Mouse (Mus musculus) B cell, adult (primary cell): ENCODE measurements around the gene Ccnl2. TPM values are rescaled to one million over a fixed set of nuclear protein-coding genes. Genes with fewer than 3 reads are reported as not detected.

Source experiments
- total RNA-seq: library from RNA; stranded (reverse); gene quantifications from 4 replicates; pipeline ENCODE4 v1.2.4, GENCODE M21; 2023; ENCODE audit not compliant: inconsistent age

Gene Ccnl2
- 212 to 234 TPM (median 221 TPM) in 4 replicates for total RNA-seq

GRCm38 (mm10) chr4:155811929-155812664 is at the start of gene Ccnl2:
Gene Ccnl2, plus strand, starts transcription at chr4:155812489.

GRCm38 (mm10) chr4:155774280-155774754 is 38.0 kb upstream of the Ccnl2 start, which contains the start of gene Vwa1:
Gene Vwa1, minus strand, starts transcription at chr4:155774698.

DNA sequence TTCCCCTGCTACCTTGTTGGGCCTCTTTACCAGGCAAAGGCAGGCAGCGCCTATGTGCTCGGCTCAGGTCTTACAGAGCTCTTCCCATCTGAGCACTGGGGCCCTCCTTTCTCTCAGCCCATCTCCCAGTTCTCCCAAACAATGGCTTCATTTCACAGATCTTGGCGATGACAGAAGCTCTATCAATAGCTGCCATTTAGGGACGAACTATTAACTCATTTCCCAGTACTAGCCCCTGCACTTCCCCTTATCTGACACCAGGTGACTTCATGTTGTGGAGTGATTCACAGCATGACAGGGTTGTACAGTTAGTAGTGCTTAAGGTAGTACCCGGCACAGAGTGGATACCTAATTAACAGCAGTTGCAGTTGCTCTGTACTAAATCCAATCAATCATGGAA is 26.5 kb upstream of the Ccnl2 start, which contains the start of gene Tmem88b:
Gene Tmem88b, minus strand, starts transcription at position 56 of the 400 bp plus-strand sequence.

GRCm38 (mm10) chr4:155790021-155790489 is 22.2 kb upstream of the Ccnl2 start, which contains the start of gene Ankrd65:
Gene Ankrd65, plus strand, starts transcription at chr4:155790439.

DNA sequence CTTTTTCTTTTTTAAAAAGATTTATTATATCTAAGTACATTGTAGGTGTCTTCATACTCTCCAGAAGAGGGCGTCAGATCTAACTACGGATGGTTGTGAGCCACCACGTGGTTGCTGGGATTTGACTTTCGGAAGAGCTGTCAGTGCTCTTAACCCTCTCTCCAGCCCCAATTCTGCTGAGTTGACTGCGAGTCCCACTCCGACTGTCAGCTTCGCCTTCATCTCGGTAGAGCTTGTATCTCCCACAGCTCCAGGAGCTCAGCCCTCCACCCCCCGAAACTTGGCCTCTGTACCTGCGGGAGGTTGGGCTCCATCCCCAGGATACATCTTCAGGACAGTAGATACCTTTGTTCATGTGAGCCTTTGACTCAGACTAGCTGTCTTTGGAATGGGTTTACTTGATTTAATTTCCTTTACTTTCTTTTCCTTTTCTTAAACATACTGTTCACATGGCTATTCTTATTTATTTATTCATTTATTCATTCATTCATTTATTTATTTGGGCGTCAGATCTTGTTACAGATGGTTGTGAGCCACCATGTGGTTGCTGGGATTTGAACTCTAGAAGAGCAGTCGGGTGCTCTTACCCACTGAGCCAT is 9.4 kb upstream of the Ccnl2 start, which contains the start of gene Mrpl20:
Gene Mrpl20, plus strand, starts transcription at position 138 of the 599 bp plus-strand sequence.

DNA sequence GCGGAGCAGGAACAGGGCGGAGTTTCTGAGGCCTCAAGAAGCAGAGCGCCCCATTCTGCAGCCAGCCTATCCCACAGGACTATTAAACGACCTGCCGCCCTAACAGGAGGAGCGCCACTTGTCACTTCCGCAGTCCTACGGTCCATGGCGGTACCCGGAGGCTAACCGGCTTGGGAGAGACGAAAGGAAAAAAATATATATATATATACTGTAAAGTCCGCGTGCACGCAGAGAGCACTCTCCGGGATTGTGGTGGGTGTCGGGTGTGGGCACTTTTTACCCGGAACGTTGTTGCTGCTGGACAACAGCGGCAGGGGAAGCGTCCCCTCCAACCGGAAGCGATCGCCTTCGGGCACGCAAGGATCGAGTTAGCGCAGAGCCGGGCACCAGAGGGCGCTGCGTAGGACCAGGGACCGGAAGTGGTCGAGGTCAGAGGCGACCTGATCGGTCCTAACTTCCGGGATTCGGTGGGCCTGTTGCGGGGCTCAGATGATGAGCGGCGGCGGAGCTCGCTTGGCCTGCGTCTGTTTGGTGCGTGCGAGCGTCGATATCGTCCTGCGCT is 19.0 kb downstream of the Ccnl2 start, which contains the start of gene Aurkaip1:
Gene Aurkaip1, plus strand, starts transcription at position 68 of the 562 bp plus-strand sequence.

DNA sequence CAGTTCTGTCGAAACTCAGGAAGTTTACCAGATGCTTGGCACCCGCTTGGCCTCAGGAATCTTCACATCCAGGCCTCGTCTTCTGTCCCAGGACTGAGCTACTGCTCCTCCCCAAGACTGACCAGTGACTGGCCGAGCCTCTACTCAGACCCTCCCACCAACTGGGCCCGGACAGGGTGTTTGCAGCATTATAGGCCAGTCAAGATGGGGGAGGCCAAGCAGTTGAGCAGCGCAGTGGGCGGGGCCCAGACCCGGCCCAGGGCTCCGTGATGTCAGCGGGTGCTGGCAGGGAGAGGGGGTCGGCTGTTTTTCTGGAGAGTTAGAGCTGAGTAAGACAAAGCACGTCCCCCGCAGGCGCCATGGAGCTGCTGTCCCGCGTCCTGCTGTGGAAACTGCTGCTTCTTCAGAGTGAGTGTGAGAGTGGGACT is 27.2 kb downstream of the Ccnl2 start, which contains the start of gene Mxra8:
Gene Mxra8, plus strand, starts transcription at position 198 of the 428 bp plus-strand sequence.

DNA sequence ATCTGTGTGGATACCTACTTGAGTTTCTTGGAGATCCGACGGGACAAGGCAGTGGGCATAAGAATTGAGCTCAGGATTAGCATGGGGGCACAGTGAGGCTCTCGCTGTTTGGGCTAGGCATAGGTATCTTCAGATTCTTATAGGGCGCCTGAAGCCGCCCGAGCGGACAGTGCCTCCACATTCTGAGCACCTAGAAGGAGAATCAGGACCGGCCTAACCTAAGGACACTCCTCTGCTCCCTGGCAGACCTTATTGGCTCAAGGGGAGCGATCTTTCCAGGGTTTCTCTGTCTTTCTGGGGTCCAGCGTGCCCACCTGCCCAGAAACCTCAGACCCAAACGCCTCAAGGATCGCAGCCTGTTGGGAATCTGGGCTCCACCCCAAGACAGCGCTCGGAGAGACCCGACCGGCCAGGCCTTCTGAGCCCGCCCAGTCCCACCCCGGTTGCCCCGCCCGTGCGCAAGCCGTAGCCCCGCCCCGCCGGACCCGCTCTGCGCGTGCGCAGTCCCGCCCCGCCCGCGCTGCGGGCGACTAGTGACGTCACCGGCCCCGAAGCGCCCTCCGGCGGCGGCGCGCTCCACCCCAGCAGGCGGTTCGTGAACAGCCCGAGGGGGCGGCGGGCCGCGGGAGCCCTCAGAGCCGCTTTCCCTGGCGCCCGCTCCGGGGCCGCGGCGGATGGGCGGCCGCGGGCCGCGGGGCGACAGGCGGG is 34.7 kb downstream of the Ccnl2 start, which contains the start of gene Dvl1:
Gene Dvl1, plus strand, starts transcription at position 532 of the 708 bp plus-strand sequence.

DNA sequence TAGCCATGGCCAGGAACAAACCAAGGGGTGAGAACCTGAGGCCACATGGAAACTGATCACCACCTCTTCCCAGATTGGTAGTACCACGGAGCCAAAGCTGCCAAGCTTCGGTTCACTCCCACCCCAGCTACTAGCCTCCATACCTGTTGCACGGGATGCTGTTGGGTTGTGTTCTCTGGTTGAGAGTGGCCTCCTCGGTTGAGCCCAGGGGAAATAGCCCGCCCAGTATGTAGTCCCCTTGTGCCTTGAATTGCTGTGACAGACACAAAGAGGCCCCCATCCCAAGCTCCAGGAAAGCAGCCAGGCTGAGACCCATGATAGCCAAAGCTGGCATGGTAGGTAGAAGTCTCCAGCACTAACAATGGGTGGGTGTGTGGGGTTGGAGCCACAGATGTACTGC is 50.7 kb downstream of the Ccnl2 start, which contains the start of gene Tas1r3:
Gene Tas1r3, minus strand, starts transcription at position 362 of the 400 bp plus-strand sequence.

GRCm38 (mm10) chr4:155869317-155870033 is 57.2 kb downstream of the Ccnl2 start, which contains the start of the genes Cptp and Ints11:
Gene Cptp, minus strand, starts transcription at chr4:155869440.
Gene Ints11, plus strand, starts transcription at chr4:155869546.

Other genes with a start within 250 kb of the Ccnl2 start
- 19.8 to 29.5 TPM (median 26.5 TPM) in 4 replicates for gene Slc35e2, start 211.1 kb upstream of the Ccnl2 start, total RNA-seq
- gene Cdk11b, start 187.6 kb upstream of the Ccnl2 start, total RNA-seq: 139 to 162 TPM (median 154 TPM) in 4 replicates
- not detected in 4 replicates for gene Gm10563, start 167.1 kb upstream of the Ccnl2 start, total RNA-seq
- gene Mmp23, start 159.1 kb upstream of the Ccnl2 start, total RNA-seq: 0.51 TPM in 1 of 4 replicates, not detected in the others
- gene Mib2, start 143.3 kb upstream of the Ccnl2 start, total RNA-seq: 37.5 to 43.7 TPM (median 40.3 TPM) in 4 replicates
- 2.7 to 3.2 TPM (median 2.8 TPM) in 4 replicates for gene Fndc10, start 118.1 kb upstream of the Ccnl2 start, total RNA-seq
- gene Ssu72, start 107.7 kb upstream of the Ccnl2 start, total RNA-seq: 77.2 to 87.4 TPM (median 82.1 TPM) in 4 replicates
- 0.32 to 0.60 TPM (median 0.47 TPM) in 4 replicates for gene Tmem240, start 77.7 kb upstream of the Ccnl2 start, total RNA-seq
- 45.0 to 54.2 TPM (median 52.5 TPM) in 4 replicates for gene Atad3a, start 51.4 kb upstream of the Ccnl2 start, total RNA-seq
- not detected in 4 replicates for gene Vwa1, start 37.8 kb upstream of the Ccnl2 start, total RNA-seq
- gene Tmem88b, start 26.6 kb upstream of the Ccnl2 start, total RNA-seq: not detected in 4 replicates
- gene Ankrd65, start 22.1 kb upstream of the Ccnl2 start, total RNA-seq: not detected in 4 replicates
- gene Mrpl20, start 9.6 kb upstream of the Ccnl2 start, total RNA-seq: 42.4 to 51.3 TPM (median 45.0 TPM) in 4 replicates
- 72.7 to 92.7 TPM (median 80.5 TPM) in 4 replicates for gene Aurkaip1, start 18.8 kb downstream of the Ccnl2 start, total RNA-seq
- 10.4 to 12.7 TPM (median 11.4 TPM) in 4 replicates for gene Mxra8, start 27.2 kb downstream of the Ccnl2 start, total RNA-seq
- gene Dvl1, start 34.9 kb downstream of the Ccnl2 start, total RNA-seq: 59.0 to 80.3 TPM (median 71.7 TPM) in 4 replicates
- 0.55 to 1.4 TPM (median 1.0 TPM) in 4 replicates for gene Tas1r3, start 50.9 kb downstream of the Ccnl2 start, total RNA-seq
- 5.7 to 9.4 TPM (median 8.1 TPM) in 4 replicates for gene Cptp, start 57.0 kb downstream of the Ccnl2 start, total RNA-seq
- 44.3 to 52.8 TPM (median 52.3 TPM) in 4 replicates for gene Ints11, start 57.1 kb downstream of the Ccnl2 start, total RNA-seq
- gene Pusl1, start 79.3 kb downstream of the Ccnl2 start, total RNA-seq: 21.1 to 25.0 TPM (median 23.6 TPM) in 4 replicates
- 66.3 to 71.7 TPM (median 69.2 TPM) in 4 replicates for gene Acap3, start 79.3 kb downstream of the Ccnl2 start, total RNA-seq
- 98.2 to 110 TPM (median 106 TPM) in 4 replicates for gene Ube2j2, start 131.3 kb downstream of the Ccnl2 start, total RNA-seq
- 1.6 to 3.1 TPM (median 2.1 TPM) in 4 replicates for gene C1qtnf12, start 149.8 kb downstream of the Ccnl2 start, total RNA-seq
- gene B3galt6, start 180.2 kb downstream of the Ccnl2 start, total RNA-seq: 2.3 to 3.4 TPM (median 2.8 TPM) in 4 replicates
- 120 to 134 TPM (median 127 TPM) in 4 replicates for gene Sdf4, start 180.4 kb downstream of the Ccnl2 start, total RNA-seq
- gene Tnfrsf4, start 201.4 kb downstream of the Ccnl2 start, total RNA-seq: 6.0 to 9.5 TPM (median 7.1 TPM) in 4 replicates
- gene Tnfrsf18, start 213.7 kb downstream of the Ccnl2 start, total RNA-seq: 13.5 to 16.3 TPM (median 14.2 TPM) in 4 replicates
- gene Ttll10, start 246.9 kb downstream of the Ccnl2 start, total RNA-seq: not detected in 4 replicates